Mouse (Mus musculus): ENCODE data around the gene Phykpl. TPM values are rescaled to one million over a fixed set of nuclear protein-coding genes. Genes with fewer than 3 reads are reported as not detected.
"Not testable (repeated sequence)": the region's sequence is repeated elsewhere in the genome, so short reads cannot be mapped to it uniquely, and the experiment has no call there.

Phykpl gene
- polyA plus RNA-seq, 1 experiment, result 6.6 TPM

- DNase-seq (ENCODE audit: low read depth), result peak; percentile 90
- TF ChIP-seq POLR2A (IDR thresholded peaks at IDR 0.05; ENCODE audit: borderline replicate concordance, extremely low read depth, insufficient read depth, insufficient read length, poor library complexity, severe bottlenecking), result 0 out of 2 replicates have a peak, but pooled peaks have one; percentile 40
- TF ChIP-seq CTCF (IDR thresholded peaks at IDR 0.05; ENCODE audit: borderline replicate concordance, extremely low read depth, insufficient read depth, insufficient read length), result no peak
Measured at GRCm38 (mm10) chr11:51605602-51606446, 21.3 kb downstream of the Phykpl start.

DNA sequence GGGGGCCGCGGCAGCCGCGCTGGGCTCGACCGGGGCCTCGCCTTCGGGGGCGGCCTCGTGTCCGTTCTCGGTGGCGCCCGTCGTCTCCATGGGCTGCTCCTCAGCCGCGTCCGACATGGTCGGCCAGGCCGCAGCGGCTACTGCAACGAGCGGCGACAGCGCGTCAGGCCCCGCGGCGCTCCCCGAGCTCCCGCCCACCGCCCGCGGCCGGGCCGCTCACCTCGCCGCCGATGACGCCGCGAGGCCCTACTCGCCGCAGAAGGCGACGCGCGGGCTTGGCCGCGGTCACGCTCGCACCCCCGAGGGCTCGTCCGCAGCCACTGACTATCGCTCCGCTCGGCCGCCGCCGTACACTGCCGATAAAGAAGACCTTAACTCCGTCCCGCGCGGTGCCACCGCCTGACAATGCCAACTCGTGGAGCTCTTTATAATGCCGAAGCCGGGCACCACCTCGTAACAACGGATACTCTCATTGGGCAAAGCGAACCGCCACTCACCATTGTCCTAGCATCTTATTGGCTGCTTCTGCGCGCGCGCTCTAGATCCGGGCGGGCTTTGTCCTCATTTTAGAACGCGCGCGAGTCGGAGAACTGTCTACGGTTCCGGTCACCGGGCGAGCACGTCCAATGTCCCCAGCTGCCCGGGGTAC is 22.0 kb downstream of the Phykpl start, which contains the start of gene Hnrnpab:
Gene Hnrnpab, minus strand, starts transcription at position 401 of the 649 bp plus-strand sequence.
- peak; percentile 99 for TF ChIP-seq POLR2A (IDR thresholded peaks at IDR 0.05; ENCODE audit: borderline replicate concordance, extremely low read depth, insufficient read depth, insufficient read length, poor library complexity, severe bottlenecking)
- no peak for TF ChIP-seq CTCF (IDR thresholded peaks at IDR 0.05; ENCODE audit: borderline replicate concordance, extremely low read depth, insufficient read depth, insufficient read length)

GRCm38 (mm10) chr11:51607096-51607738 is 22.7 kb downstream of the Phykpl start:
- no peak for DNase-seq (ENCODE audit: low read depth)
- TF ChIP-seq CTCF (IDR thresholded peaks at IDR 0.05; ENCODE audit: borderline replicate concordance, extremely low read depth, insufficient read depth, insufficient read length), result no peak
- no peak for TF ChIP-seq POLR2A (IDR thresholded peaks at IDR 0.05; ENCODE audit: borderline replicate concordance, extremely low read depth, insufficient read depth, insufficient read length, poor library complexity, severe bottlenecking)

More for the DNA sequence above, 22.0 kb downstream of the Phykpl start, which contains the start of gene Hnrnpab:
- DNase-seq (ENCODE audit: low read depth), result peak; percentile 99

- DNase-seq (ENCODE audit: low read depth), result no peak
- no peak for TF ChIP-seq CTCF (IDR thresholded peaks at IDR 0.05; ENCODE audit: borderline replicate concordance, extremely low read depth, insufficient read depth, insufficient read length)
- no peak for TF ChIP-seq POLR2A (IDR thresholded peaks at IDR 0.05; ENCODE audit: borderline replicate concordance, extremely low read depth, insufficient read depth, insufficient read length, poor library complexity, severe bottlenecking)
Measured at GRCm38 (mm10) chr11:51609266-51609909, 24.8 kb downstream of the Phykpl start.

DNA sequence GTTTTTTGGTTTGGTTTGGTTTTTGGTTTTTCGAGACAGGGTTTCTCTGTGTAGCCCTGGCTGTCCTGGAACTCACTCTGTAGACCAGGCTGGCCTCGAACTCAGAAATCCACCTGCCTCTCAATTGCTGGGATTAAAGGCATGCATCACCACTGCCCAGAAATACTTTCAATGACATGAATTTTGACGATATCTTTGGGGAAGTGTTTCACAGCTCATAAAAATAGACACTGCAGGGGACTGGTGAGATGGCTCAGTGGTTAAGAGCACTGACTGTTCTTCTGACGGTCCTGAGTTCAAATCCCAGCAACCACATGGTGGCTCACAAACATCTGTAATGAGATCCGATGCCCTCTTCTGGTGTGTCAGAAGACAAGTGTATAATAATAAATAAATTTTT is 25.4 kb downstream of the Phykpl start:
- not testable (repeated sequence) for DNase-seq (ENCODE audit: low read depth)

DNA sequence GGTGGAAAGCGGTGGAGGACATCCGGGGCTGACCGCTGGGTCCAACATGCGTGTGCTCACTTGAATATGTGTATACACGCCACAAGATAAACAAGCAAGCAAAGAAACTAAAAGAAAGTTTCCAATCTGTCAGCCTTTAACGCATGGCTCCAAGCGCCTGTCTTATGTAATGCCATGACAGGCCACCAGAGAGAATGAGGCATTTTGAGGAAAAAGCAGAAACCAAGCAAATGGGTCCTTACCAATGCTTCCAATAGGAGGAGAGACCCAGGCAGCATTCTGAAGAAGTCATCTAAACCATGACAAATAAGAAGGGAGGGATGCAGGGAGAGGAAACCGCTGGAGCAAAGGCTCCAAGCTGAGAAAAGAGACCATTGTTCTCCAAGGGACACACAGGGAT is 29.7 kb downstream of the Phykpl start:
- TF ChIP-seq POLR2A (IDR thresholded peaks at IDR 0.05; ENCODE audit: borderline replicate concordance, extremely low read depth, insufficient read depth, insufficient read length, poor library complexity, severe bottlenecking) (no peak), CTCF (IDR thresholded peaks at IDR 0.05; ENCODE audit: borderline replicate concordance, extremely low read depth, insufficient read depth, insufficient read length) (no peak)
- no peak for DNase-seq (ENCODE audit: low read depth)

GRCm38 (mm10) chr11:51615129-51615528 is 30.6 kb downstream of the Phykpl start:
- DNase-seq (ENCODE audit: low read depth), result no peak
- TF ChIP-seq CTCF (IDR thresholded peaks at IDR 0.05; ENCODE audit: borderline replicate concordance, extremely low read depth, insufficient read depth, insufficient read length) (no peak), POLR2A (IDR thresholded peaks at IDR 0.05; ENCODE audit: borderline replicate concordance, extremely low read depth, insufficient read depth, insufficient read length, poor library complexity, severe bottlenecking) (no peak)

GRCm38 (mm10) chr11:51615601-51616000 is 31.0 kb downstream of the Phykpl start:
- DNase-seq (ENCODE audit: low read depth), result peak; percentile 62
- no peak for TF ChIP-seq POLR2A (IDR thresholded peaks at IDR 0.05; ENCODE audit: borderline replicate concordance, extremely low read depth, insufficient read depth, insufficient read length, poor library complexity, severe bottlenecking)
- TF ChIP-seq CTCF (IDR thresholded peaks at IDR 0.05; ENCODE audit: borderline replicate concordance, extremely low read depth, insufficient read depth, insufficient read length), result no peak

DNA sequence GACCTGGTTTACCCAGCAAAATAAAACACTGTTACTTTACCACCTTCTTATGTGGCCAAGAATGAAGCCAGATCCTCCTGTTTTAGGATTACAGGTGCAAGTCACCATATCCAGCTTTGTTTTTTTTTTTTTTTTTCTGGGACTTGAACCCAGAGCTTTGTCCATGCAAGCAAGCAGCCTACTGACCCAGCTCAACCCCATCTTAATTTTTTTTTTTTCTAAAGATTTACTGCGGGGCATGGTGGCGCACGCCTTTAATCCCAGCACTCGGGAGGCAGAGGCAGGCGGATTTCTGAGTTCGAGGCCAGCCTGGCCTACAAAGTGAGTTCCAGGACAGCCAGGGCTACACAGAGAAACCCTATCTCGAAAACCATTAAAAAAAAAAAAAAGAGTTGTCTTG is 31.6 kb downstream of the Phykpl start:
- not testable (repeated sequence) for DNase-seq (ENCODE audit: low read depth)

DNA sequence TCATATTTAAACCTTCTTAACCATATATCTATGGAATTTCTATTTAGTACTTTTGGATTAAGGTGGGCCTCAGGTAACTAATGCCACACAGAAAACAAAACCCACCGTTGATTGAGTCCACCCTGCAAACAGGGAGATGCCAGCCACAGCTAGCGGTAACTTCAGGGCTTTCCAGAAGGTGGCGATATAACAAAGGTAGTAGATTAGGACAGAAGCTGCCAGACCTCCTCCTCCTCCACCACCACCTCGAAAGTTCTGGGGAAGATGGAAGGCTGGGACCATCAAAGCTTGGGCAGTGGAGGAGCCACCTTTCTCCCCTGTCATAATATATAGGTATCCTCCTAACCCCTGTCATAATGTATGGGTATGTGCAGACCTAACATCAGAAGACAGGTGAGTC is 33.1 kb downstream of the Phykpl start:
- TF ChIP-seq CTCF (IDR thresholded peaks at IDR 0.05; ENCODE audit: borderline replicate concordance, extremely low read depth, insufficient read depth, insufficient read length) (peak; percentile 77), POLR2A (IDR thresholded peaks at IDR 0.05; ENCODE audit: borderline replicate concordance, extremely low read depth, insufficient read depth, insufficient read length, poor library complexity, severe bottlenecking) (no peak)
- DNase-seq (ENCODE audit: low read depth), result peak; percentile 71

- TF ChIP-seq CTCF (IDR thresholded peaks at IDR 0.05; ENCODE audit: borderline replicate concordance, extremely low read depth, insufficient read depth, insufficient read length) (no peak), POLR2A (IDR thresholded peaks at IDR 0.05; ENCODE audit: borderline replicate concordance, extremely low read depth, insufficient read depth, insufficient read length, poor library complexity, severe bottlenecking) (no peak)
Measured at GRCm38 (mm10) chr11:51618894-51619408, 34.4 kb downstream of the Phykpl start.

More at GRCm38 (mm10) chr11:51618894-51619408, 34.4 kb downstream of the Phykpl start:
- no peak for DNase-seq (ENCODE audit: low read depth)

Data from brain, embryonic 14.5 days (tissue).